Mouse (Mus musculus): ENCODE measurements around the gene Tm9sf4. TPM values are rescaled to one million over a fixed set of nuclear protein-coding genes. Genes with fewer than 3 reads are reported as not detected.

The Tm9sf4 gene
- polyA plus RNA-seq, 1 experiment from 2014 or later: 79.8 TPM

DNA sequence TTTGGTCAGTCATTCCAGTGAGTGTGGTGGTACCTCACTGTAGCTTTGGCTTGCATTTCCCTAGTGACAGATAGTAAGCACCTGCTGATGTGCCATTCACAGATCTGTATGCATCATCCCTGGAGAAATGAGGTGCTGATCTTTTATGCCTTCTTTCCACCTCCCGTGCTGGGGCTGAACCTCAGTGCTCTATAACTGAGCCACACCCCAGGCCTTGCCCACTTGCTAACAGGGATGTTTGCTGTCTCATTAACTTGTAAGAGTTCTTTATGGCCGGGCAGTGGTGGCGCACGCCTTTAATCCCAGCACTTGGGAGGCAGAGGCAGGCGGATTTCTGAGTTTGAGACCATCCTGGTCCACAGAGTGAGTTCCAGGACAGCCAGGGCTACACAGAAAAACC lies 10.9 kb downstream of the Tm9sf4 start:
- no peaks in the 10 kb centered on the region for H3K36me3 ChIP-seq (ENCODE audit: control insufficient read depth, insufficient read depth, low read length)
- H3K4me2 ChIP-seq (ENCODE audit: low read length): no peak overlapping the region
- H3K9me3 ChIP-seq (ENCODE audit: control insufficient read depth, low read length): peaks cover 3% of the 10 kb centered on the region; the same call in 1 of the 2 replicates
- H3K27ac ChIP-seq (ENCODE audit: low read depth, low read length): no peak overlapping the region
- 95% methylated on average over 5 of the region's 5 CpGs for whole genome bisulfite sequencing
- no peak overlapping the region for H3K9ac ChIP-seq (ENCODE audit: low read depth, low read length)
- H3K4me3 ChIP-seq (ENCODE audit: low read length): no peak overlapping the region
- ATAC-seq: no peak
- no peaks in the 10 kb centered on the region for H3K27me3 ChIP-seq (replicated peaks; ENCODE audit: control insufficient read depth, insufficient read depth, low read length)
- H3K4me1 ChIP-seq (ENCODE audit: control insufficient read depth, insufficient read depth, low read depth, low read length): peaks cover 4% of the 10 kb centered on the region

DNA sequence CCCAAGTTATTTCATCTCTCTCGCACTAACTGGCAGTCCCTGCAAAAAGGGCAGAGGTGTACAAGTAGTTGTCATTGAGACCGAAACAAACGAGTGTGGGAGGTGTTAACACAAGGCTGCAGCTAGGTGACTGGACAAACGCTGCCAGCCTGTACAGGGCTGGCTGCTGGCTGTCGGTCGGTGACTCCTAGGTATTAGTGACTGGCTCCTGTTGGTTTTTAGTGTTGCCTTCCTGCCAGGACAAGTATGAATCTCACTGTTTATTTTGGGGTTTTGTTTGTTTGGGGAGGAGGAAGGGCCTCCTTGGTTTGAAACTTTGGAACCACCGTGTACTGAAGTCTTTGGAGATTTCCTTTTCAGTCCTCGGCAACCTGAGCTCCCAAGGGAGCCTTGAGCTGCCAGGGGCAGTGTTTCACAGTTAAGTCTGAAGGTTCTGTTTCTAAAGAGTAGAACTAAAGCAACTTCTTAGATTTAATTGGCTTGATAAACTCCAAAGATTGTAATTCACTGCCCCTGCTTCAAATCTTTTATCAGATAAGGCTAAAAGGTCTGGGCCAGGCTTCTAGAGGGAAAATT lies 15.0 kb downstream of the Tm9sf4 start:
- no peak overlapping the region for H3K4me3 ChIP-seq (ENCODE audit: low read length)
- WGBS: 75% methylated on average over 8 of the region's 8 CpGs
- no peak overlapping the region for H3K9ac ChIP-seq (ENCODE audit: low read depth, low read length)
- H3K4me2 ChIP-seq (ENCODE audit: low read length): no peak overlapping the region
- no peaks in the 10 kb centered on the region; the same call in 1 of the 2 replicates for H3K4me1 ChIP-seq (ENCODE audit: control insufficient read depth, insufficient read depth, low read depth, low read length)
- no peaks in the 10 kb centered on the region for H3K27me3 ChIP-seq (replicated peaks; ENCODE audit: control insufficient read depth, insufficient read depth, low read length)
- no peak for ATAC-seq
- H3K27ac ChIP-seq (ENCODE audit: low read depth, low read length): no peak overlapping the region
- H3K9me3 ChIP-seq (ENCODE audit: control insufficient read depth, low read length): peaks cover 3% of the 10 kb centered on the region; the same call in 1 of the 2 replicates
- peaks cover 3% of the 10 kb centered on the region; the same call in 1 of the 2 replicates for H3K36me3 ChIP-seq (ENCODE audit: control insufficient read depth, insufficient read depth, low read length)

DNA sequence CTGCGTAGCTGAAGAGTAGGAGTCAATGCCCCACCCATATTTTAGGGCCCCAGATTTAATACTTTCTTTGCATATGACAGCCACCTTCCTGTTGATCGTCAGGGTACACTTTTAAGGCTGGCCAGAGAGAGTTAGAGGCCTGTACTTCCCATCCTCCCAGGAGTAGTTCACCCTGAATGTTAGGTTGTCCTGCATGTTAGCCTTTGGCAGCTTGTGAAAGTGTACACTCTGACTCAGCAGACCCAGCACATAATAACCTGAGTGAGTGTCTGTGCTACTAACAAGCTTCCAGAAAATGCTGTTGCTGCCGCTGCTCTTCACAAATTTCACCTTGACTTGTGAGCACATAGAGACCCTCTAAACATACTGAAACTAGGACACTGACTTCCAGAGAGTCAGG lies 16.1 kb downstream of the Tm9sf4 start:
- H3K9ac ChIP-seq (ENCODE audit: low read depth, low read length): no peak overlapping the region
- no peak overlapping the region for H3K27ac ChIP-seq (ENCODE audit: low read depth, low read length)
- no peak overlapping the region for H3K4me2 ChIP-seq (ENCODE audit: low read length)
- 90% methylated on average over 3 of the region's 3 CpGs for WGBS
- H3K27me3 ChIP-seq (replicated peaks; ENCODE audit: control insufficient read depth, insufficient read depth, low read length): no peaks in the 10 kb centered on the region
- peaks cover 3% of the 10 kb centered on the region; the same call in 1 of the 2 replicates for H3K9me3 ChIP-seq (ENCODE audit: control insufficient read depth, low read length)
- H3K36me3 ChIP-seq (ENCODE audit: control insufficient read depth, insufficient read depth, low read length): peaks cover 3% of the 10 kb centered on the region; the same call in 1 of the 2 replicates
- no peak for ATAC-seq
- no peak overlapping the region for H3K4me3 ChIP-seq (ENCODE audit: low read length)
- H3K4me1 ChIP-seq (ENCODE audit: control insufficient read depth, insufficient read depth, low read depth, low read length): no peaks in the 10 kb centered on the region; the same call in 1 of the 2 replicates

DNA sequence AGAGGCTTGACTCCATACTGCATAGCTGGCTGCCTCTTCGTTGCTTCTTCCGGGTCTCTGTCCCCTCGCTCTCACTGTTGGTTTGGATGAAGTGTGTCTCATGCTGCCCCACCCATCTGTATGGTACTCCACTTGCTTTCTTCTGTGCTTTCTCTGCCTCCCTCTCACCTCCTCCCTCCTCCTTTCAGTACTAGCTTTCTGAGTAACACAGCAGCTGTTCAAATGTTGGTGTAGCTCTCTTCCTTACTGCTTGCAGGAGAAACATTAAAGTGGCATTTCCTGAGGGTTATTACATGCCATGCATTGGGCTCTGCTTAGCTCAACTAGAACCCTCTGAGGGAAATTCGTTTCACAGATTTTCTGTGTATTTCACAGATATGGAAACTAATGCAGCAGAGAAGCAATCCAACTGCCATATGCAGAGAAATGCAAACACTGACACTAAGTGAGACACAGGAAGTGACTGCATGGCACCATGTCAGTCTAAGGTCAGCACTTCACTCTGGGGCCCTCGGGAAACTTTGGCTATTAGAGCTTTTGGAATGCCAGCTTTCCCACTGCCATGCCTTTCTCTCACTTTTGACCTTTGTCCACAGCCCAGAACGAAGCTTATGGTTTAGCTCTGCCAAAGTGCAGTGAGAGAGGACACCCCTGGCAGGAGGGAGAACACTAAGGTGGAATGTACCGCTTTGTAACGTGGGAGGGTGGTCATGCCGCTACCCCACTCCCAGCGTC lies 18.2 kb downstream of the Tm9sf4 start:
- no peak for ATAC-seq
- H3K9ac ChIP-seq (ENCODE audit: low read depth, low read length): no peak overlapping the region
- 86% methylated on average over 10 of the region's 10 CpGs for WGBS

GRCm38 (mm10) chr2:153179961-153180360 lies 18.9 kb downstream of the Tm9sf4 start:
- no peaks in the 10 kb centered on the region for H3K27me3 ChIP-seq (replicated peaks; ENCODE audit: control insufficient read depth, insufficient read depth, low read length)
- H3K9me3 ChIP-seq (ENCODE audit: control insufficient read depth, low read length): no peaks in the 10 kb centered on the region
- no peak overlapping the region for H3K4me2 ChIP-seq (ENCODE audit: low read length)
- H3K36me3 ChIP-seq (ENCODE audit: control insufficient read depth, insufficient read depth, low read length): peaks cover 16% of the 10 kb centered on the region
- H3K4me3 ChIP-seq (ENCODE audit: low read length): no peak overlapping the region
- H3K9ac ChIP-seq (ENCODE audit: low read depth, low read length): no peak overlapping the region
- no peak overlapping the region for H3K27ac ChIP-seq (ENCODE audit: low read depth, low read length)
- no peaks in the 10 kb centered on the region; the same call in 1 of the 2 replicates for H3K4me1 ChIP-seq (ENCODE audit: control insufficient read depth, insufficient read depth, low read depth, low read length)
- no peak for ATAC-seq
- WGBS: 82% methylated on average over 3 of the region's 3 CpGs

More for the DNA sequence above, 18.2 kb downstream of the Tm9sf4 start:
- Histone ChIP-seq H3K36me3 (ENCODE audit: control insufficient read depth, insufficient read depth, low read length) (peaks cover 10% of the 10 kb centered on the region), H3K27me3 (replicated peaks; ENCODE audit: control insufficient read depth, insufficient read depth, low read length) (no peaks in the 10 kb centered on the region), H3K9me3 (ENCODE audit: control insufficient read depth, low read length) (peaks cover 2% of the 10 kb centered on the region; the same call in 1 of the 2 replicates), H3K27ac (ENCODE audit: low read depth, low read length) (no peak overlapping the region), H3K4me2 (ENCODE audit: low read length) (no peak overlapping the region), H3K4me3 (ENCODE audit: low read length) (no peak overlapping the region), H3K4me1 (ENCODE audit: control insufficient read depth, insufficient read depth, low read depth, low read length) (no peaks in the 10 kb centered on the region; the same call in 1 of the 2 replicates)

GRCm38 (mm10) chr2:153186176-153186591 lies 25.1 kb downstream of the Tm9sf4 start:
- Histone ChIP-seq H3K4me2 (ENCODE audit: low read length) (no peak overlapping the region), H3K9me3 (ENCODE audit: control insufficient read depth, low read length) (no peaks in the 10 kb centered on the region), H3K4me1 (ENCODE audit: control insufficient read depth, insufficient read depth, low read depth, low read length) (no peaks in the 10 kb centered on the region), H3K36me3 (ENCODE audit: control insufficient read depth, insufficient read depth, low read length) (peaks cover 44% of the 10 kb centered on the region), H3K27me3 (replicated peaks; ENCODE audit: control insufficient read depth, insufficient read depth, low read length) (no peaks in the 10 kb centered on the region), H3K9ac (ENCODE audit: low read depth, low read length) (no peak overlapping the region), H3K27ac (ENCODE audit: low read depth, low read length) (no peak overlapping the region), H3K4me3 (ENCODE audit: low read length) (no peak overlapping the region)
- ATAC-seq: 0 out of 2 replicates have a peak, but pooled peaks have one; percentile 40
- 66% methylated on average over 2 of the region's 2 CpGs for WGBS

- Histone ChIP-seq H3K9me3 (ENCODE audit: control insufficient read depth, low read length) (no peaks in the 10 kb centered on the region), H3K4me2 (ENCODE audit: low read length) (no peak overlapping the region), H3K4me3 (ENCODE audit: low read length) (no peak overlapping the region), H3K9ac (ENCODE audit: low read depth, low read length) (no peak overlapping the region), H3K27ac (ENCODE audit: low read depth, low read length) (no peak overlapping the region), H3K4me1 (ENCODE audit: control insufficient read depth, insufficient read depth, low read depth, low read length) (no peaks in the 10 kb centered on the region), H3K27me3 (replicated peaks; ENCODE audit: control insufficient read depth, insufficient read depth, low read length) (no peaks in the 10 kb centered on the region), H3K36me3 (ENCODE audit: control insufficient read depth, insufficient read depth, low read length) (peaks cover 54% of the 10 kb centered on the region)
- ATAC-seq: no peak
- 89% methylated on average over 2 of the region's 2 CpGs for WGBS
Observed at GRCm38 (mm10) chr2:153187848-153188247, 26.7 kb downstream of the Tm9sf4 start.

- H3K9me3 ChIP-seq (ENCODE audit: control insufficient read depth, low read length): no peaks in the 10 kb centered on the region
- 83% methylated on average over 2 of the region's 2 CpGs for WGBS
Observed at GRCm38 (mm10) chr2:153191242-153191641, 30.1 kb downstream of the Tm9sf4 start.

GRCm38 (mm10) chr2:153194255-153194654 lies 33.2 kb downstream of the Tm9sf4 start:
- Histone ChIP-seq H3K9ac (ENCODE audit: low read depth, low read length) (no peak overlapping the region), H3K4me1 (ENCODE audit: control insufficient read depth, insufficient read depth, low read depth, low read length) (no peaks in the 10 kb centered on the region), H3K4me3 (ENCODE audit: low read length) (no peak overlapping the region), H3K36me3 (ENCODE audit: control insufficient read depth, insufficient read depth, low read length) (peaks cover 49% of the 10 kb centered on the region), H3K4me2 (ENCODE audit: low read length) (no peak overlapping the region), H3K9me3 (ENCODE audit: control insufficient read depth, low read length) (no peaks in the 10 kb centered on the region), H3K27me3 (replicated peaks; ENCODE audit: control insufficient read depth, insufficient read depth, low read length) (no peaks in the 10 kb centered on the region), H3K27ac (ENCODE audit: low read depth, low read length) (no peak overlapping the region)
- no peak for ATAC-seq
- 93% methylated on average over 3 of the region's 3 CpGs for WGBS

More at GRCm38 (mm10) chr2:153191242-153191641, 30.1 kb downstream of the Tm9sf4 start:
- Histone ChIP-seq H3K36me3 (ENCODE audit: control insufficient read depth, insufficient read depth, low read length) (peaks cover 53% of the 10 kb centered on the region), H3K27ac (ENCODE audit: low read depth, low read length) (no peak overlapping the region), H3K4me3 (ENCODE audit: low read length) (no peak overlapping the region), H3K4me2 (ENCODE audit: low read length) (no peak overlapping the region), H3K9ac (ENCODE audit: low read depth, low read length) (no peak overlapping the region), H3K27me3 (replicated peaks; ENCODE audit: control insufficient read depth, insufficient read depth, low read length) (no peaks in the 10 kb centered on the region), H3K4me1 (ENCODE audit: control insufficient read depth, insufficient read depth, low read depth, low read length) (no peaks in the 10 kb centered on the region)
- no peak for ATAC-seq

Data from hindbrain, embryonic 16.5 days (tissue).